Mouse (Mus musculus) hindbrain, embryonic 10.5 days (tissue): ENCODE data around the gene Ntm. TPM values are rescaled to one million over a fixed set of nuclear protein-coding genes. Genes with fewer than 3 reads are reported as not detected.

Source experiments
- DNase-seq: peaks from one replicate; pipeline ENCODE4 v3.0.0-alpha.2; 2017; ENCODE audit warnings: low spot score
- H3K27ac ChIP-seq: fragments of 300-500 bp; sonication (generic); 2 replicates; pipeline ENCODE4 v1.5.1; 2016; ENCODE audit warnings: mild to moderate bottlenecking, moderate library complexity
- H3K27me3 ChIP-seq: fragments of 300-500 bp; sonication (generic); 2 replicates; pipeline ENCODE4 v1.6.1; 2016; ENCODE audit warnings: mild to moderate bottlenecking; ENCODE audit not compliant: poor library complexity, insufficient read depth, severe bottlenecking
- H3K36me3 ChIP-seq: fragments of 300-500 bp; sonication (generic); 2 replicates; pipeline ENCODE4 v1.6.1; 2016; ENCODE audit warnings: mild to moderate bottlenecking, moderate library complexity
- H3K4me1 ChIP-seq: fragments of 300-500 bp; sonication (generic); replicated peaks from 2 replicates; pipeline ENCODE4 v1.6.1; 2016; ENCODE audit warnings: mild to moderate bottlenecking
- H3K4me3 ChIP-seq: fragments of 300-500 bp; sonication (generic); 2 replicates; pipeline ENCODE4 v1.5.1; 2016; ENCODE audit warnings: mild to moderate bottlenecking, moderate library complexity
- H3K9me3 ChIP-seq: fragments of 300-500 bp; sonication (generic); 2 replicates; pipeline ENCODE4 v1.6.1; 2016; ENCODE audit warnings: mild to moderate bottlenecking, moderate library complexity
- WGBS: fragments of 180-500 bp; shearing (Covaris S2); methylation state at CpG from one replicate; pipeline ENCODE4 v1.1.7; 2016; 5-methylcytosine and 5-hydroxymethylcytosine counted together
- polyA plus RNA-seq: library from polyadenylated mRNA; unstranded; fragments of >200 nt; fragmentation: Nextera tagmentation; extraction: Ambion mirVana; gene quantifications from 2 replicates; pipeline ENCODE4 v1.2.1, GENCODE M21; 2016

The Ntm gene
- polyA plus RNA-seq = 10.8 and 12.1 TPM in 2 replicates

GRCm38 (mm10) chr9:29962978-29963377, at the start of gene Ntm:
Gene Ntm (minus strand): TSS chr9:29963141.
- peak; percentile 46 for DNase-seq
- Histone ChIP-seq H3K9me3 (no peaks in the 10 kb centered on the region), H3K27ac (peak within 1 kb of the TSS; percentile 66), H3K27me3 (peaks cover 34% of the 10 kb centered on the region), H3K4me3 (peak within 1 kb of the TSS; percentile 59), H3K36me3 (no peaks in the 10 kb centered on the region), H3K4me1 (peaks cover 28% of the 10 kb centered on the region)
- 27% methylated on average over 8 of the region's 8 CpGs for WGBS

GRCm38 (mm10) chr9:30005701-30006100, 42.8 kb upstream of the Ntm start:
- H3K9me3 ChIP-seq = no peaks in the 10 kb centered on the region
- no peak for DNase-seq
- WGBS = 91% methylated on average over 8 of the region's 8 CpGs

GRCm38 (mm10) chr9:30003612-30004011, 40.7 kb upstream of the Ntm start:
- Histone ChIP-seq H3K4me1 (no peaks in the 10 kb centered on the region), H3K27me3 (no peaks in the 10 kb centered on the region), H3K9me3 (no peaks in the 10 kb centered on the region), H3K27ac (no peak overlapping the region), H3K4me3 (no peak overlapping the region), H3K36me3 (no peaks in the 10 kb centered on the region)
- peak; percentile 86 for DNase-seq
- WGBS = 16% methylated on average over 3 of the region's 3 CpGs

More at GRCm38 (mm10) chr9:30005701-30006100, 42.8 kb upstream of the Ntm start:
- Histone ChIP-seq H3K36me3 (no peaks in the 10 kb centered on the region), H3K4me1 (no peaks in the 10 kb centered on the region), H3K27ac (no peak overlapping the region), H3K27me3 (no peaks in the 10 kb centered on the region), H3K4me3 (no peak overlapping the region)

- 85% methylated on average over 5 of the region's 5 CpGs for WGBS
- H3K27me3 ChIP-seq = no peaks in the 10 kb centered on the region
- H3K4me3 ChIP-seq = no peak overlapping the region
- no peaks in the 10 kb centered on the region for H3K36me3 ChIP-seq
- no peaks in the 10 kb centered on the region for H3K9me3 ChIP-seq
- no peak for DNase-seq
- H3K4me1 ChIP-seq = no peaks in the 10 kb centered on the region
- H3K27ac ChIP-seq = no peak overlapping the region
Measured at GRCm38 (mm10) chr9:29981177-29981915, 18.4 kb upstream of the Ntm start.

GRCm38 (mm10) chr9:29961954-29962867, 730 bp downstream of the Ntm start:
- WGBS = 1% methylated on average over 38 of the region's 38 CpGs
- peak overlapping the region; percentile 66 for H3K27ac ChIP-seq
- peaks cover 26% of the 10 kb centered on the region for H3K4me1 ChIP-seq
- H3K4me3 ChIP-seq = peak overlapping the region; percentile 59
- no peaks in the 10 kb centered on the region for H3K9me3 ChIP-seq
- H3K27me3 ChIP-seq = peaks cover 34% of the 10 kb centered on the region
- DNase-seq = peak; percentile 56
- H3K36me3 ChIP-seq = no peaks in the 10 kb centered on the region

GRCm38 (mm10) chr9:29961512-29961911, 1.4 kb downstream of the Ntm start:
- Histone ChIP-seq H3K4me3 (peak overlapping the region; percentile 59), H3K9me3 (no peaks in the 10 kb centered on the region), H3K36me3 (no peaks in the 10 kb centered on the region), H3K27me3 (peaks cover 34% of the 10 kb centered on the region), H3K4me1 (peaks cover 26% of the 10 kb centered on the region), H3K27ac (peak overlapping the region; percentile 66; the same call in 1 of the 2 replicates)
- no peak for DNase-seq
- 51% methylated on average over 2 of the region's 2 CpGs for WGBS

- no peaks in the 10 kb centered on the region for H3K36me3 ChIP-seq
- peaks cover 24% of the 10 kb centered on the region for H3K4me1 ChIP-seq
- H3K4me3 ChIP-seq = no peak overlapping the region
- H3K9me3 ChIP-seq = no peaks in the 10 kb centered on the region
- no peak for DNase-seq
- H3K27me3 ChIP-seq = peaks cover 34% of the 10 kb centered on the region
- H3K27ac ChIP-seq = no peak overlapping the region
- 76% methylated on average over 5 of the region's 5 CpGs for WGBS
Measured at GRCm38 (mm10) chr9:29960741-29961140, 2.2 kb downstream of the Ntm start.

- H3K9me3 ChIP-seq = no peaks in the 10 kb centered on the region
- H3K4me1 ChIP-seq = peaks cover 24% of the 10 kb centered on the region
- WGBS = 39% methylated on average over 3 of the region's 3 CpGs
- no peak for DNase-seq
- H3K27ac ChIP-seq = no peak overlapping the region
- no peak overlapping the region for H3K4me3 ChIP-seq
- H3K36me3 ChIP-seq = no peaks in the 10 kb centered on the region
- peaks cover 34% of the 10 kb centered on the region for H3K27me3 ChIP-seq
Measured at GRCm38 (mm10) chr9:29960236-29960635, 2.7 kb downstream of the Ntm start.

- no peak for DNase-seq
- WGBS = 74% methylated on average over 5 of the region's 5 CpGs
- H3K4me1 ChIP-seq = peaks cover 15% of the 10 kb centered on the region
- no peaks in the 10 kb centered on the region for H3K36me3 ChIP-seq
- no peak overlapping the region for H3K4me3 ChIP-seq
- peaks cover 15% of the 10 kb centered on the region for H3K27me3 ChIP-seq
- no peak overlapping the region for H3K27ac ChIP-seq
- no peaks in the 10 kb centered on the region for H3K9me3 ChIP-seq
Measured at GRCm38 (mm10) chr9:29956936-29957335, 6.0 kb downstream of the Ntm start.

GRCm38 (mm10) chr9:29954031-29954430, 8.9 kb downstream of the Ntm start:
- WGBS = 68% methylated on average over 6 of the region's 6 CpGs
- H3K4me3 ChIP-seq = no peak overlapping the region
- H3K9me3 ChIP-seq = no peaks in the 10 kb centered on the region
- H3K36me3 ChIP-seq = no peaks in the 10 kb centered on the region
- no peak overlapping the region for H3K27ac ChIP-seq
- H3K4me1 ChIP-seq = no peaks in the 10 kb centered on the region; the same call in 1 of the 2 replicates
- H3K27me3 ChIP-seq = no peaks in the 10 kb centered on the region
- DNase-seq = no peak

- Histone ChIP-seq H3K27ac (no peak overlapping the region), H3K4me3 (no peak overlapping the region), H3K36me3 (no peaks in the 10 kb centered on the region), H3K27me3 (no peaks in the 10 kb centered on the region), H3K4me1 (no peaks in the 10 kb centered on the region), H3K9me3 (no peaks in the 10 kb centered on the region)
- no peak for DNase-seq
- 92% methylated on average over 3 of the region's 3 CpGs for WGBS
Measured at GRCm38 (mm10) chr9:29949041-29949440, 13.9 kb downstream of the Ntm start.

GRCm38 (mm10) chr9:29943209-29944070, 19.5 kb downstream of the Ntm start:
- 25% methylated on average over 20 of the region's 20 CpGs for WGBS
- H3K4me3 ChIP-seq = peak overlapping the region; percentile 33
- H3K36me3 ChIP-seq = no peaks in the 10 kb centered on the region
- no peak for DNase-seq
- H3K9me3 ChIP-seq = no peaks in the 10 kb centered on the region
- H3K27me3 ChIP-seq = peaks cover 15% of the 10 kb centered on the region
- peaks cover 10% of the 10 kb centered on the region for H3K4me1 ChIP-seq
- 0 out of 2 replicates have a peak overlapping the region, but pooled peaks have one; percentile 23 for H3K27ac ChIP-seq
